Mouse (Mus musculus) kidney, adult 9 months (tissue): ENCODE measurements around the gene Olfr649.
A peak's percentile ranks its signal among the peaks of the same experiment; 100 is the strongest.

Experiments
- DNase-seq: peaks from one replicate; pipeline ENCODE4 v3.0.0; 2022

The Olfr649 gene

GRCm38 (mm10) chr7:104195885-104196284 lies at the start of gene Olfr649:
Olfr649 (minus strand) TSS chr7:104195985.
- no peak for DNase-seq

- DNase-seq, result peak; percentile 87
Measured at GRCm38 (mm10) chr7:104244287-104245181, 48.7 kb upstream of the Olfr649 start, which contains the start of gene Trim34a. Trim34a (plus strand) TSS chr7:104244457.

- no peak for DNase-seq
Measured at GRCm38 (mm10) chr7:104243616-104244015, 47.8 kb upstream of the Olfr649 start.

DNA sequence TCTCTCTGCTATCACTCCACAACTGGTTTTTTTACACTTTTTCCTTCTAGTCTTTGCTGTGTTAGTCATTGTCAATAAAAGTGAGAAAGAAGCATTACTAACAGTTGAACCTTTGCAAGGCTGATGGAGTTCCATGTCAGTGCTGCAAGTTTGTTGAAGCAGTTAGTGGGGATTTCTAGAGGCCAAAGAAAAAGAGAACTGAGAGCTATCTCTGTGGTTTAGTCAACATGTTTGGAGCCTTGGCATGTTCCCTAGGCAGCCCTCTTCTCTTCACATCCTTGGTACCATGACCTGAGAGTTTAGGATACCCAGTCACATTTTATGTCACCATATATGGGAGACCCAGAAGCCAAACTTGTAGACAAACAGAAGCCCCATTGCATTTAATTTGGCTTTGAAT lies 45.1 kb upstream of the Olfr649 start:
- no peak for DNase-seq

DNA sequence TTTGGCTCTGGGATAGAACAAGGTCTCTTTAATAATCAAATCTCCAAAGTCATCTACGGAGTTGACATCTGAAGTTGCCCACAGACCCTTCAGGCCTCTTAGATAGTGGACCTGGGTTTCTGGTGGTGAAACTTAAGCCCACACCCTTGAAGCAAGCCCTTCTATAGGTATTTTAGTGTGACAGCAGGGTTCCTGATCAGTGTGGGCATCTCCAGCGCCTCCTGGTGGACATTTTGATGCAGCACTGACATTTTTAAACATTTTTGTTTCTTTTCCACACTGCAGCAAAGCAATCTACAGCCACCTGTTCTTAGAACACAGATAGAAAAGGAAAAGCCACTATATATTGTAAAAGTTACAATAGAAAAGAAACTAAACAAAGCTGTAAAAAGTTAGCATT lies 35.4 kb upstream of the Olfr649 start:
- DNase-seq, result peak; percentile 38

GRCm38 (mm10) chr7:104218701-104219569 lies 23.1 kb upstream of the Olfr649 start, which contains the start of gene Trim6:
Trim6 (plus strand) TSS chr7:104218793.
- peak; percentile 85 for DNase-seq

GRCm38 (mm10) chr7:104217881-104218280 lies 22.1 kb upstream of the Olfr649 start:
- no peak for DNase-seq

- DNase-seq, result no peak
Measured at GRCm38 (mm10) chr7:104216011-104216535, 20.3 kb upstream of the Olfr649 start.

- DNase-seq, result no peak
Measured at GRCm38 (mm10) chr7:104206197-104206596, 10.4 kb upstream of the Olfr649 start.

DNA sequence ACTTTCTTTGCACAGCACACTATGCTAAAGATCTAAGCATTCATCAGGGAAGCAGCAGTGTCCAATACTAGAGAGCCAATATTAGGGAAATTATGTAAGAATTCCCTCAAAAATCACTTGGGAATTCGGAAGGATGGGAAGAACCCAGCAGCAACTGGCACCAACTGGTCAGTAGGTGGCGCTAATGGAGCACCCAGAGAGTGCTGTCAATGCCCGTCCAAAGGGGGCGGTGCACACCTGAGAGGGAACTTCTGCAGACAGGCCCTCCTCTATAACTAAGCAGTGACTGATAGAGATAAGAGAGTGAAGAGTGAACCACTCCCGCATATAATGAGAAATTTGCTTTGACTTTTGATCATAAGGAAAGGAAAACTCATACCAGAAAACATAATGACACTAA lies 4.0 kb upstream of the Olfr649 start:
- peak; percentile 79 for DNase-seq

GRCm38 (mm10) chr7:104191275-104191674 lies 4.5 kb downstream of the Olfr649 start:
- no peak for DNase-seq

GRCm38 (mm10) chr7:104183292-104183691 lies 12.5 kb downstream of the Olfr649 start, which contains the start of gene Olfr648:
Olfr648 (minus strand) TSS chr7:104183392.
- no peak for DNase-seq

DNA sequence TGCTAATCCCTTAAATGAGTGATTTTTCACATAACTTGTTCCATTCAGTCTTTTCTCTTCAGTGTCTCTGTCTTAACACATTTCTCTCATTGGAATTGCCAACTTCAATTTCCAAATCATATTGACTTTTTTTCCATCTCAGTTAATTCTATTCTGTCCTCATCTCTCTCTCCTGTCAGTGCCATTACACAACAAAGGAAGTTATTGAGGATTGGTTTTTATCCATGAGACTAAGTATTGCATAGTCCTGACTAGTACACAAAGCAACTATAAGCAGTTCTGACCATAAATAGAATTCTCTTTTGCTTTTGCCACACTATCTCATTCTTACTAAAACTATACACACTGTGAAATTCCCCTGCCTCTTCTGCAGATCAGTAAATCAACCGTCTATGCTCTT lies 16.7 kb downstream of the Olfr649 start:
- DNase-seq, result no peak

GRCm38 (mm10) chr7:104178422-104179054 lies 17.2 kb downstream of the Olfr649 start:
- DNase-seq, result no peak

DNA sequence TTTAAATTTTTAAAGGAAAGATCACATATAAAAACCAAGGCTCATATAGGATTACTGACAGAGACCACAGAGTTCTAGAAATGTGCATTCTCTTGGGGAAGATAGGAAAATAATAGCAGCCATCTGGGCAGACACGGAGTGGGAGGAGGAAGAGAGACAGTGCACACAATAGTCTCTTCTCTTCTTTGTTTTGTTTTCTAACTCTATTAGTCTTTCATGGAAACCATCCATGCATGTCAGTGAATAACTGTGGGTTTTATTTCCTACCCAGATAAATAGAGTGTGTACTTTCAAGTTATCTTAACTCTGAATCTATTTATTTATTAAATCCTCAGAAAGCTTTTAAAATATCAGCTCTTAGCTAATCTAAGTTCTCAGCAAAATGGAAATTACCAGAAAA lies 20.7 kb downstream of the Olfr649 start:
- DNase-seq, result no peak

GRCm38 (mm10) chr7:104169634-104170204 lies 26.1 kb downstream of the Olfr649 start:
- no peak for DNase-seq

GRCm38 (mm10) chr7:104167105-104167504 lies 28.7 kb downstream of the Olfr649 start:
- DNase-seq, result no peak

GRCm38 (mm10) chr7:104150456-104150855 lies 45.3 kb downstream of the Olfr649 start, which contains the start of gene Ubqlnl:
Ubqlnl (minus strand) TSS chr7:104150556.
- no peak for DNase-seq

- DNase-seq, result no peak
Measured at GRCm38 (mm10) chr7:104143179-104143578, 52.6 kb downstream of the Olfr649 start, which contains the start of gene Ubqln3. Ubqln3 (minus strand) TSS chr7:104143279.
